Mouse (Mus musculus): ENCODE measurements around the gene Gm1113.
A peak's percentile ranks its signal among the peaks of the same experiment; 100 is the strongest.

The Gm1113 gene

GRCm38 (mm10) chr9:35474104-35474724 is 43.9 kb downstream of the Gm1113 start:
- DNase-seq: no peak

GRCm38 (mm10) chr9:35468913-35469312 is 49.2 kb downstream of the Gm1113 start:
- DNase-seq: no peak

GRCm38 (mm10) chr9:35467264-35467817 is 50.7 kb downstream of the Gm1113 start:
- peak; percentile 6 for DNase-seq

- DNase-seq: no peak
Observed at GRCm38 (mm10) chr9:35459594-35459993, 58.5 kb downstream of the Gm1113 start.
